Mouse (Mus musculus) kidney, postnatal 25 days (tissue): Measurements from ENCODE around the gene Plagl2.
"Not testable (repeated sequence)": the region's sequence is repeated elsewhere in the genome, so short reads cannot be mapped to it uniquely, and the experiment has no call there.

Experiments
- DNase-seq, 2 experiments: peaks; one replicate each; pipeline ENCODE4 v3.0.0; 2021; ENCODE audit warnings: mixed read lengths in 2 of 2

The Plagl2 gene

DNA sequence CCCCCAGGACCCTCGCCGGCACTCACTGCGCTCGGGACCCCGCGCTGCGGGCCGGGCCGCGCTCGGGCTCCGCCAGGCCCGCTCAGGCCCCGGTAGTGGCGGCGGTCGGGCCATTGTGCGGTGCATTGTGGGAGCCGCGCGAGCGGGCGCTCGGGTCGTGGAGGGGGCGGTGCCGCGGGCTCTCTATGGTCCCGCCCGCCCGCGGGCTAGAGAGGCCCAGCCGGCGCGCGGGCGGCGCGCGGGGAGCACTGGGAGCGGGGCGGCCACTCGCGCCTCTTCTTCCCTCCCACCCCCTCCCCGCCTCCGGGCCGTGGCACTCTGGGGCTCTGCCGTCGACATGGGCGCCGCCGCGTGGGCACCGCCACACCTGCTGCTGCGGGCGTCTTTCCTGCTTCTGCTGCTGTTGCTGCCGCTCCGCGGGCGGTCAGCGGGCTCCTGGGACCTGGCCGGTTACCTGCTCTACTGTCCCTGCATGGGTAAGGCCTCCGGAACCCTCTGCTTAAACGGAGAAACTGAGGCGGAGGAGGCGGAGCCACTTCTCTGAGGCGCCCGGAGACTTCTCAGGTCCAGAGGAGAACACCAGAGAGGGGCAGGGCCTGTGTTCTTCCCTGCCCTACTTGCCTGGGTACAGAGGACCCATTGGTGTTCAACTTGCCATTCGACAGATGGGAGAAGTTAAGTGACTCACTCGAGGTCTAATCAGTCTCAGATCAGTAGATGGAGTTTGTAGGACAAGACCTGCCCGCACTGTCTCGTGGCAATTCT is at the start of gene Plagl2, which contains the start of gene Pofut1:
Plagl2 (minus strand) TSS at position 177 of the 765 bp plus-strand sequence.
Pofut1 (plus strand) TSS at position 284 of the 765 bp plus-strand sequence.
- peak; percentile 91 to 96 for DNase-seq

DNA sequence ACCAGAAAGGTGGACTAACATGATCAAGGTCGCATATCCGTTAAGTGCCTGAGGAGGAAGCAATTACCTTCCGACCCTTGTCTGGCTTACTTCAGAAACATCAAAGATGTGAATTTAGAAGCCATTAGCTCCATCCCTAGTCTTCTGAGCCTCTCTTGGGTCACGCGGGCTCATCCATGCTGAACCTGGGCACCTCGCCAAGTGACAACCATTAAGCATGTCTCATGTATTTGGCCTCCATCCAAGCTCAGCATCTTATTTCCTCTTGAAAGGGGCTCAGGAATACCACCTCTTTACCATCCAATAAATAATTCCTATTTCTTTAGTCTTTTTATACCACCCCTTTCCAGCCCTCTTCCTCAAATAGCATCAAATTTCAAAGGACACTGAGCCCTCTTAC is 46.6 kb upstream of the Plagl2 start:
- DNase-seq, result peak; percentile 66 to 70

DNA sequence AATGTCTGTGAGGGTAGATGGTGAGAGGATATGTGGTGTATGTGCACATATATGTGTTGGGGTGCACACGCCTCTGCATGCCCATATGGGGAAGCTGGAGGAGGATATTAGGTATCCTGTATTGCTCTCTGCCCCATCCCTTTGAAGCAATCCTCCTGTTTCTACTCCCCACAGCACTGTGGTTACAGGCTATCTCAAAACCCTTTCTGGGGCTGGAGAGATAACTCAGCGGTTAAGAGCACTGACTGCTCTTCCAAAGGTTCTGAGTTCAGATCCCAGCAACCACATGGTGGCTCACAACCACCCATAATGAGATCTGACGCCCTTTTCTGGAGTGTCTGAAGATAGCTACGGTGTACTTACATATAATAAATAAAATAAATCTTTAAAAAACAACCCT is 45.3 kb upstream of the Plagl2 start:
- no peak for DNase-seq

DNA sequence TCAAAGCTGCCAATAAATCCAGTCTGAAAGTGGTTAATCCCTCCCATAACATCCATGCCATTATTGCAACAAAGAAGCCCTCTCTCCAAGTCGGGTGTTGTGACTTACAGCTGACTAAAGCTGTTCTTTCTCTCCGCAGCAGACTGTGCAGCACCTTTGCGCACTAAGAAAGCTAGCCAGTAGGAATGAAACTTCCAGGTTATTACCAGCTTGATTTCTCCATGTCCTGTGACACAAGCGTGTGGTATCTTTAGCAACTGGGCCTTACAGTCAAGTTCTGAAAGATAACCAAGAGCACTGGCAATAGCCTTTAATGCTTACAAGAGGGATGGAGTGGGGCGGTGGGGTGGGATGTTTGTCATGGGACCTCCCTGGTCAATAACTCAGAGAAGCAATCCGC is 42.7 kb upstream of the Plagl2 start:
- no peak for DNase-seq

DNA sequence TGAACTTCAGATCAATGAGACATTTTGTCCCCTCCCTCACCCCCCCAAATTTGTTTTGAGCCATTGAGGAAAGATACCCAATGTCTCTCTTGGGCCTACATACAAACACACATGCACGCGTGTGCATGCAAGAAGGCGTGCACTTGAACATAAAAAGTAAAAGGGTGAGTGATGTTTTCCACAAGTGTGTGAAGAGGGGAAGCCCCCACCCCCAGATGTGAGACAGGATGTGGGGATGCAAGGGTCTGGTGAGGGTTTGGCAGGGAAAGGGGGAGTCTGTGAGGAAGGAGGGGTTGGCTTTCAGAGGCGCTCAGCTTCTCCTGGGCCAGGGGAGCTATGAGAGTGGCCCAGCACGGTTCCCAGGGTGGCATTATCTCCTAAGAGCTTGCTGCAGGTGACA is 37.1 kb upstream of the Plagl2 start:
- DNase-seq, result no peak

DNA sequence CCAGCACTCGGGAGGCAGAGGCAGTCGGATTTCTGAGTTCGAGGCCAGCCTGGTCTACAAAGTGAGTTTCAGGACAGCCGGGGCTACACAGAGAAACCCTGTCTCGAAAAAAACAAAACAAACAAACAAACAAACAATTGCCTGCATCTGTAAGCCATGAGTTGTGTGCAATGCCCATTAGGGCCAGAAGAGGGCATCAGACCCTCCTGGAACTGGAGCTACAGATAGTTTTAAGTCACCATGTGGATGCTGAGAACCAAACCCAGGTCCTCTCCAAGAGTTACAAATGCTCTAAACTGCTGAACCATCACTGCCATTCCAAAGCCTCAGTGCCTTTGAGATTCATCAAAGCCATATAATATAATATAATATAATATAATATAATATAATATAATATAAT is 35.6 kb upstream of the Plagl2 start:
- not testable (repeated sequence) for DNase-seq

DNA sequence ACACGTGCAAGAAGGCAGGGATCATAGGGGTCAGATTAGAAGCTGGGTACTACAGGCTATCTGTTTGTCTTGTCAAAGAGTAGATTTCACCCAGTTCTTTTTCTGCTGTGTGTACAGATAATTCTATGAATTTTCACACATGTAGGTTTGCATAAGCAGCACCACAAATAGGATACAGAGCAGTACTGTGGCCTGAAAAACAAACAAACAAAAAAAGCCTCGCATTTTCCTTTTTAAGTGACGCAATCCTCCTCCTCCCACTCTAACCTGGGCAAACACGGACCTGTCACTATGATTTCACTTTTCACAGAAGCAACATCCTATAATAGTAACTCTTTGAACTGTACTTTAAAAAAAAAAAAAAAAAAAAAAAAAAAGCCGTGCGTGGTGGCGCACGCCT is 35.2 kb upstream of the Plagl2 start:
- DNase-seq, result no peak

DNA sequence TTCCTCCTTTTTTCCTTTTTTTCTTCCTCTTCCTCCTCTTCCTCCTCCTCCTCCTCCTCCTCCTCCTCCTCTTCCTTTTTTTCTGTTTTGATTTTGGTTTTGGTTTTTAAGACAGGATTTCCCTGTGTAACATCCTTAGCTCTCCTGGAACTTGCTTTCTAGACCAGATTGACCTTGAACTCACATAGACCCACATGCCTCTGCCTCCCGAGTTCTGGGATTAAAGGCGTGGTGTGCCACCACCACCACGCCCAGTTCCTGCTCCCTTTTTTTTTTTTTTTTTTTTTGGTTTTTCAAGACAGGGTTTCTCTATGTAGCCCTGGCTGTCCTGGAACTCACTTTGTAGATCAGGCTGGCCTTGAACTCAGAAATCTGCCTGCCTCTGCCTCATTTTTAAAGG is 34.4 kb upstream of the Plagl2 start:
- DNase-seq, result not testable (repeated sequence)

DNA sequence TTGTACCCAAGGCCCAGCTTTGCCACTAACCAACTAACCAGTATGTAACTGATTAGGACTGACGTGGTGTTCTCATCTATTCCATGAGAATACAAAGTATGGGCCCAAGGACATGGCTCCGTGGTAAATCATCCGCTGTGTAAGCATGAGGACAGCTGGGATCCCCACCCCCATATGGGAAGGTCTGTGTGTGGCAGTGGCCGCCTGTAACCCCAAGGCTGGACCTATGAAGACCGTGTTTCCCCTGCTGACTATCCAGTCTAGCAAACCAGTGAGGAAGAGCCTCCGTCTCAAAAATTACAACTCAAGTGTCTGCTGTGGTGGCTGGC is 33.7 kb upstream of the Plagl2 start:
- no peak for DNase-seq

DNA sequence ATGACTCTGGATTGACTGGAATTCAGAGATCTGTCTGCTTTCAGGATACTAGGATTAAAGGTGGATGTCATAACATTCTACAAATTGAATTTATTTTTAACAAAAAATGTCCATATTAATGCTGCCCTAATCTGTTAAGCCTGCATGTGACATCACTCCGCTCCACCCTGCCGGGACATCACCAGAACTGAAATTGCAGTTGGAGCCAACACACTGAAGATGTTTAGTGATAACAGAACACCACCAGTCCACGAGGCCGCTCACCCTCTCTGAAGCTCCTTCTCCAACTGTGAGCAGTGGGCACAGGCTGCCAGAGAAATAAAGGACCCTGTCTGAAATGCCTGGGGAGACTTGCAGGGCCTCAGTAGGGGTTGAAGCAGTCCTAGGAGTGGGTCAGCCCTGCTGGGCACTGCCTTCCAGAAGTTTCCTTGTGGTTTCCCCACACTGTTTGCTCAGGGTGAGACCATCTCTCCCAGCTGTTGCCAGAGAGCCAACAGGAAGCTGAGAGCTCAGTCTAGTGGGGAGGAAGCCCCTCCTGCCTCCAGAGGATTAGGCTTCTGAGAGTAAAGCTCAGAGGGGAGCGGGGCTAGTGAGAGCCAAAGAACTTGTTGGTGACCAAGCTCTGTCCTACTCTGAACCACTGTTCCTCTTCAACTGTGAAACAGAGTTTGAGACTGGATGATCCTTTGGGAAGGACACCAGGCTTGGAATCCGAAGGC is 33.1 kb upstream of the Plagl2 start:
- DNase-seq, result not testable (repeated sequence)

DNA sequence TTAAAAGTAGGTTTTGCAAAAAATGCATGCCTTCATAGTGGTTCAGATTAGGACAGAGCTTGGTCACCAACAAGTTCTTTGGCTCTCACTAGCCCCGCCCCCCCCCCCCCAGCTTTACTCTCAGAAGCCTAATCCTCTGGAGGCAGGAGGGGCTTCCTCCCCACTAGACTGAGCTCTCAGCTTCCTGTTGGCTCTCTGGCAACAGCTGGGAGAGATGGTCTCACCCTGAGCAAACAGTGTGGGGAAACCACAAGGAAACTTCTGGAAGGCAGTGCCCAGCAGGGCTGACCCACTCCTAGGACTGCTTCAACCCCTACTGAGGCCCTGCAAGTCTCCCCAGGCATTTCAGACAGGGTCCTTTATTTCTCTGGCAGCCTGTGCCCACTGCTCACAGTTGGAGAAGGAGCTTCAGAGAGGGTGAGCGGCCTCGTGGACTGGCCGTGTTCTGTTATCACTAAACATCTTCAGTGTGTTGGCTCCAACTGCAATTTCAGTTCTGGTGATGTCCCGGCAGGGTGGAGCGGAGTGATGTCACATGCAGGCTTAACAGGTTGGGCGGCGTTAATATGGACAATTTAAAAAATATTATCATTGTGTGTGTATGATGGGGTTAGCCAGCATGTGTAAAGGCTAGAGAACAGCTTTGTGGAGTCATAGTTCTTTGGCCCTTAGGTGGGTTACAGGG is 29.1 kb upstream of the Plagl2 start:
- DNase-seq, result not testable (repeated sequence)

DNA sequence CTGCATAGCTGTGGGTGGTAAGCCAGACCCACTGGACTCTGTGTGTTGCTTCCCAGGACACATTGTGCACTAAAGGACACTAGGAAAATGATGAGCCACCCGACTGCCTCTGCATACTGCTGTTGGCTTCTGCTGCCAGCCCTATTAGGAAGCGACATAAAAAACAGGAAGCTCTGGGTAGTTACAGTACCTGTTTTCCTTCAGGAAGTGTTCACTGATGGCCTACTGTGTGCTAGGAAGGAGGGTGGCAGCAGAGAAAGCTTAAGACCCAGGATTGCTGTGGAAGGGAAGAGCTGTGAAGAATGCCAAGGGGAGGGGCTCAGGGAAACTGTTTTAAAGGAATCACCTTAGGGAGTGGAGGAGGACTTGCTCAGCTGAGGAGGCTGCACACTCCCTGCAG is 26.1 kb upstream of the Plagl2 start:
- no peak for DNase-seq

DNA sequence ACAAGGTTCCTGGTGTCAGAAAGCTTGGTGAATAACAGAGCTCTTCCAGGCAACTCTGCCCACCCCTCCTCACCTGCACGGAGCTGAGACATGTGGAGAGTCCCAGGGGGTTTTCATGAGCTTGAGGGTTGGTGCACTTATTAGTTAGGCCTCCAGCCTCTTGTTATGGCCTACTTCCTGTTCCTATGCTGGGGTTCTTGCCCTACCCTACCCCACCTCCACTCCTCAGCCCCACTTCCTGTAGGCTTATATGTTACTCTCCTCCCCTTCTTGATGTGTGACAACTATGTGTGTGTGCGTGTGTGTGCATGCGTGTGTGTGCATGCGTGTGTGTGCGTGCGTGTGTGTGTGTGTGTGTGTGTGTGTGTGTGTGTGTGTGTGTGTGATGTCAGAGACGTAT is 21.8 kb upstream of the Plagl2 start:
- no peak for DNase-seq

DNA sequence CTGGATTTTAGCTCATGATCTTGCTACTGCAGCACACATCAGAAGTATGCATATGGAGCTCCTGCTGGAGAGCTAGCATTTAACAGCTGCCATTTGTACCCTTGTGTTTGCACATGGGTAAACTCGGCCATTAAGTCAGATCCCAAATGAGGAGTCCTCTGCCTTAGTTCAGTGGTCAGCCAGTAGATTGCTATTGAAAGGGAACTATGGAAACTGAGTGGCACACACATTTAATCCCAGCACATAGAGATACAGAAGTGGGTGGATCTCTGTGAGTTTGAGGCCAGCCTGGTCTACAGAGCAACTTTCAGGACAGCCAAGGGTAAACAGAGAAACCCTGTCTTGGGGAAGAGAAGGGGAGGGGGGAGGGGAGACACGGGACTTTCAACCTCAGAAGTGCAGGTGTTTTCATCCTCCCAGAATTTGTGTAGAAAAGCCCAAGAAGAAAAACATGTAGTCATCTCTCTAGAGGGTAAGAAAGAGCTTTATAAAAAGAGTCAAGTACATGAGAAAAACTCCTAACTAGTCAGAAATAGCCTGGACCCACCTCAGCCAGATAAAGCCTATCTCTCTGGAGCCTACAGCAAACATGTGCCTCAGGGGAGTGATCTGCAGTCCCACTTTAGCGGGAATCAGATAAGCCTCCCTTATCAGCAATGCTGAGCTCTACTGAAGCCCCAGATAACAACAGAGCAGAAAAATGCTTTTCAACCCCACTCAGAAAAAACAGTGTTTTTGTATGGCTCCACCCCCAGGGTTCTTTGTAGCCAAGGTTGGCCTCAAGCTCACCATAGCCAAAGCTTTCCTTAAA is 18.8 kb upstream of the Plagl2 start:
- DNase-seq, result no peak

DNA sequence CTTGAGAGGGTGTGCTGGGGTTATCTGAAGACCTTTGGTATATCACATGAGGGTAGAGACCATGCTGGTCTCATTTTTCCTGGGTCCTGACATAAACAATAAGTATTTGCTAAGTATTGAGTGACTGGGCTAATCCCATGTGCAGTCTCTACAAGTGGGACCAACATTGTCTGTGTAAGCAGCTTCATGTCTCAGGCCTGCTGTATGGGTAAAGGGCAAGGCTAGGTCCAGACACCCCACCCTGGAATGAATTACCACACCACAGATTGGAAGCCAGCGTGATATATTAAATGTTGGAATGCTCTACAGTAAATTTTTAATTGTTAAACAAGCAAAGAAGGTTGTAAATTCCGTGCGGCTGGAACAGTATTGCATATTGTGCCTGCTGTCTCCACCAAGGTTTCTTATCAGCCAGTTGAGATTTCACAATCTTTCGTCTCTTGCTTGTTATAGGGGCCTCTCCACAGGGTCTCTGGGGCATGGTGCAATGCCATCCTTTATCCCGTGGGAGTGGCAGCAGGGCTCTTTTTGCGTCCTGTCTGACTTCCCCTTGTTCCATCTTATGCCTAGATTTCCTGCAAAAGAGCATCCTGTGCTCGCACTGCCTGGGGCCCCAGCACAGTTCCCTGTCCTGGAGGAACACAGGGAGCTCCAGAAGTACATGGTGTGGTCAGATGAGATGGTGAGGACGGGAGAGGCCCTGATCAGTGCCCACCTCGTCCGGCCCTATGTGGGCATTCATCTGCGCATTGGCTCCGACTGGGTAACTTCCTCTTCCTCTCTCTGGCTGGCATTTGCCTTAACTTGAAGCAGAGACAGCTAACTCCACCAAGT is 18.0 kb upstream of the Plagl2 start:
- DNase-seq, result no peak

DNA sequence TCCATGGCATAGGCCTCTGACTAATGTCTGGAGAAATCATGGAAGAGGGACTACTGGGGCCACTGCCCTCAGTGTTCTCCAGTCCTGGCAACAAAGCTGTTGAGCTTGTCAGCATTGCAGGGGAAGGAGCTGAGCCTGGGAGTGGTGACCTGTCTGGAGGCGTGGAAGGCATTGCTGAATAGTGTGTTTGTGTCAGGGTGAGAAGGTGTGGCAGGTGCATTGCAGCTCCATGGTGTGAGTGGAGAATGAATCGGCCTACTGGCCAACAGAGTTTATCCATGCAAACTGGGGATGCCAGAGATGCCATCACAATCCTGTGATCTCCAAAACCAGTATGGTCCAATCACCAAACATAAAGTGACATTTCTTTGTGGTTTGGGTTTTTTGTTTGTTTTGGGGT is 15.4 kb upstream of the Plagl2 start:
- DNase-seq, result no peak

DNA sequence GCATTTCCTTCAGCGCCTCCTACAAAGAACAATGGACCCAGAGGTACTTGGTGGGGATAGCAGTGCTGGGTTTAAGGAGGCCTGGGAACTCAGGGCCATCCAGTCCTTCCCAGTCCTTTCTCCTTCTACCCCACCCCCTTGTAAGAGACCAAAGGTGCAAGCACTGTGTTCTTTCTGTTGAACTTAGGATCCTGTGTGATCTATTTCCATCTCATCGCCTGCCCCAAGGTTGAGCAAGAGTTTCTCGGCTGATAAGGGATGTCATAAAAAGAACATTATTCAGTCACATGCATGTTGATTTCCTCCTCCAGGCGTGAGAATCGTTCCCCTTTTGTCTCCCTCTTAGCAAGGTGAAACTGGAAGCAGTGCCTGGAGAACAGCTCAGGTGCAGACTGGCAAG is 8.5 kb upstream of the Plagl2 start:
- DNase-seq, result no peak

DNA sequence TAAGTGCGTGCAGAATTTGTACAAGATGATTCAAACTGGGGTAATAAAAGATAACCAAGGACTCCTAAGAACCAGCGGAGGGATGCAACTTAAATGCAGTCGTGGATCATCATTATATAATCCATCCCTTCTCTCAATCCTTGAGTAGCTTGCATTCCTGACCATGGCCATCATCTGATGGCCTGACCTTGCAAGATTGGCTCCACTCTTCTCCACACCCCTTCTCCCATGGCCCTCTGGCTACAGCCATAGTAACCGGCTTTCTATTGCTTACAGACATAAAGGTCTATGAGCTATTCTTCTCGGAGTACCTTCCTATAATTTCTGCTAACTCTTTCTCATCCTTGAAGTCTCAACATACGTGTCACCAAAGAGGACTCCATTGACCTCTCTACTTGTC is 930 bp upstream of the Plagl2 start:
- no peak for DNase-seq

DNA sequence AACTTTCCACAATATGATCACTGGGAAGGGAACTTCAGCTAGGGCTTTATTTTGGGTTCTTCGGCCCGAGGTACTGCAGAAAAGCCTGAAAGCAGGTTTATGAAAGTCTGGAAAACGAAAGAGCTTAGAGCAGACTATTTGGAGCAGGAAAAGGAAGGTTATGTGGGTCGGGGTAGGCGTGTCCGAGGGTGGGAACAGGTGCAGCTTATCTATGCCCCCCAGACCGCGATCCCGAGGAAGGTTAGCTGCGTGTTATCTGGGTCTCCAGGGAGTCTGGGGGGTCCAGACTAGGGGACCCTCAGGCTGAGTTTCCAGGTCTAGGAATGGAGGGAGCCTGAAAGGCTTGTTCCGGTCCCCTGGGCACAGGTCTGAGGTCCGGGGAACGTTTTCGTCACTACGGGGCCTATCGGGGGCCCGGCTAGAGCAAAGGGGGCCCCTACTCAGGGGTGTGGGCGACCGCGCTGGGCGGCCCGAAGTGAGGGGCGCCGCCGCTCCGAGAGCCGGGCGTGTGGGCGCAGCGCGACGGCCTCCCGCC is 458 bp downstream of the Plagl2 start:
- DNase-seq, result peak; percentile 22 to 59

DNA sequence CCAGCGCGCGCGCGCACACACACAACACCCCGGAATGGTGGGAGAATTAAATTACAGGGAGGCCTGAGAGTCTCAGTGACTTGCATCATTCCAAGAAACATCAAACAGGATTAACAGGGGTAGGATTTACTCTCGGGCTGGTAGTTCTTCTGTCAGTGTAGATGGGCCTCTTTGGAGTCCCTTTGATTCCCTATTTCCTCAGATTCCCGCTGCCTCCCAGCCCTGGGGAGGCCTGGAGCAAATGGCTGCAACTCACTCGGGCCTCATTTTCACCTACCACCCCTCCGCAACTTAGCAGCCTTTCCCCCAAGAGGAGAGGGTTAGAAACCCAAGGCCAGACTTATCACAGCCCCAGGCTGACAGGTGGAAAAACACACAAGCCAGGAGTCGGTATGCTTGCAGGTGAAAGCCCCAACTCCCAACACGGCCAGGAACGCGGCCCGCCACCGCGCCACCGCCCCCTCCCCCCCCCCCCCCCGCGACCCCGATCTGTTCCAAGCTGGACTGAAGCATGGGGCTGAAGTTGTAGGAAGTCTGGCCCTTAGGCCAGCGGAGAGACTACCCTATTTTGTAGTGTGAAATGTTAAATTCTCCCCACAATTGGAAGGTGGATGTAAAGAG is 1.3 kb downstream of the Plagl2 start:
- DNase-seq, result no peak
